Mouse (Mus musculus) T-helper 1 cell (primary cell): ENCODE measurements at regions not wholly inside any gene's neighbourhood (a gene's known extent, or its start where the extent isn't known, plus 50 kb on each side); places are given as distances from the start of the nearest gene placed in this dataset.

Source experiments
- in situ Hi-C: fragments of 300-600 bp; cut with MboI, MseI; formaldehyde crosslinking; loops from one replicate; pipeline ENCODE4 v1.15.1; 2025; ENCODE audit warnings: high pct_unique_total_duplicates

DNA sequence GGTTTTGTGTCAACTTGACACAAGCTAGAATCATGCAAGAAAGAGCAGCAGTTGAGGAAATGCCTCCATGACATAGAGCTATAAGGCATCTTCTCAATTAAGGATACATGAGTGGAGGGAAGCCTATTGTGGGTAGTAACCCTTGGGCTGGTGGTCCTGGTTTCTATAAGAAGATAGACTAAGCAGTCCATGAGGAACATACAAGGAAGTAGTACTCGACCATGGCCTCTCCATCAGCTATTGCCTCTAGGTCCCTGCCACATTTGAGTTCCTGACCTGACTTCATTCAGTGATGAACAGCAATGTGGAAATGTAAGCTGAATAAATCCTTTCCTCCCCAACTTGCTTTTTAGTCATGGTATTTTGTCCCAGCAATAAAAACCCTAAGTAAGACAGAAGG lies 51.2 kb upstream of the Hsf2 start:
- in situ Hi-C loops, result loop anchor here (5.0 to 25.0 kb wide), 4 partner anchors 422 to 1377 kb away; partner anchors contain the start of genes AW822073, Edar and Sh3rf3
